Mouse (Mus musculus) heart, postnatal 36 days (tissue): Measurements from ENCODE around the gene Nploc4. TPM values are rescaled to one million over a fixed set of nuclear protein-coding genes. Genes with fewer than 3 reads are reported as not detected.

Experiments
- DNase-seq, 2 experiments: peaks; one replicate each; pipeline ENCODE4 v3.0.0; 2021 to 2022
- intact Hi-C: fragments of 180-260 bp; cut with DNase I; formaldehyde crosslinking; loops from one replicate; pipeline ENCODE4 v1.15.1; 2025
- total RNA-seq, 2 experiments: library from RNA; stranded (reverse); gene quantifications; 2 replicates each; pipeline ENCODE4 v1.2.3; 2021

Nploc4 gene
- total RNA-seq, result 10 to 100 TPM; 60.4 to 62.2 TPM

DNA sequence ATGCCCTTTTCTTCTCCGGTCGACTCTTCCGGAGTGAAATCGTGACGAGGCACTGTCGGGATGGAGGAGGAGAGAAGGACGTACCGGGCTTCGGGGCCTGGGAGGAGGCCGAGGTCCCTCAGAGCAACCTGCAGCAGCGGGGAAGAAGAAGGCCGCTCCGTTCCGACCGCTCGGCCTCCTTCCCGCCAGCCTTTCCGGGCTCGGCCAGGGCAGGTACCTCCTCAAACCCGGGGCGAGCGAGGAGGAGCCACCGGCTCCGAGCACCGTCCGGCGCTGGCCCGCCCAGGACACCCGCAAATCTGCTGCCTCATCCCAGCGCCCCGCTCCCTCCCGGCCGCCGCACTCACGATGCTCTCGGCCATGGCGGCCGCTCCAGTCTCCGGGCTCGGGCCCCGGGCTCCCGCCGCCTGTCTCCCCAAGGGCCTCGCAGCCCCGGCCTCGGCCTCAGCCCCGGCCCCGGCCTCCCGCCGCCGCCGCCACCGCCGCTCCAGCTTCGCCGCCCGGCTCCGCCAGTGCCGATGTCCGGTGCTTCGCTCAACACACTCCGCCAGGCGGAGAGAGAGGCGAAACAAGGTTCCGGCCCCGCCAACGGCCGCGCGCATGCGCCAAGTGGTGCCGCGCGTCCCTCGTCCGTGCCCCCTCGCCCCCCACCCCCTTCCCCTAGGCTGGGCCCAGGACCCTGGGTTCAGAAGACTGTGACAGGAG, at the start of gene Nploc4:
Nploc4 (minus strand) TSS at position 557 of the 705 bp plus-strand sequence.
- DNase-seq, result peak; percentile 91 to 93

DNA sequence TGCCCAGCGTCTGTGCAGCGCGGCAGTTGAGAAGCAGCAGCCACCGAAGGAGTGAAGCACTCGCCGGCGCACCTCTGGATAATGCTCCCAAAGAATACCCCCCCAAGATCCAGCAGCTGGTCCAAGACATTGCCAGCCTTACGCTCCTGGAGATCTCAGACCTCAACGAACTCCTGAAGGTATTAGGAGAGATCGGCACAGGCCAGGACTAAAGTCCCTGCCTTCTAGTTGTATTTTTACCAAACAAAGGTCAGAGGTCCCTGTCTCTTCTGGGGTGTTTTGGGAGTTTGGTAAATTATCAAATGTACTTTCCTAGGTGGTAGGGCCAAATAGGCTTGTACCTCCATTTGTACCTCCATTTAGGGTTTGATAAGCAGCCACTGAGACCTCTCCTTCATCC, 47.7 kb upstream of the Nploc4 start:
- no peak for DNase-seq
- intact Hi-C loops, result loop anchor here (5.0 kb wide), 1 partner anchor 292 kb away; no protein-coding TSS in a partner anchor

More for the DNA sequence above, at the start of gene Nploc4:
- intact Hi-C loops, result loop anchor here (2.0 kb wide), 1 partner anchor 21 kb away; the partner anchor contains the start of genes Ccdc137 and Oxld1

DNA sequence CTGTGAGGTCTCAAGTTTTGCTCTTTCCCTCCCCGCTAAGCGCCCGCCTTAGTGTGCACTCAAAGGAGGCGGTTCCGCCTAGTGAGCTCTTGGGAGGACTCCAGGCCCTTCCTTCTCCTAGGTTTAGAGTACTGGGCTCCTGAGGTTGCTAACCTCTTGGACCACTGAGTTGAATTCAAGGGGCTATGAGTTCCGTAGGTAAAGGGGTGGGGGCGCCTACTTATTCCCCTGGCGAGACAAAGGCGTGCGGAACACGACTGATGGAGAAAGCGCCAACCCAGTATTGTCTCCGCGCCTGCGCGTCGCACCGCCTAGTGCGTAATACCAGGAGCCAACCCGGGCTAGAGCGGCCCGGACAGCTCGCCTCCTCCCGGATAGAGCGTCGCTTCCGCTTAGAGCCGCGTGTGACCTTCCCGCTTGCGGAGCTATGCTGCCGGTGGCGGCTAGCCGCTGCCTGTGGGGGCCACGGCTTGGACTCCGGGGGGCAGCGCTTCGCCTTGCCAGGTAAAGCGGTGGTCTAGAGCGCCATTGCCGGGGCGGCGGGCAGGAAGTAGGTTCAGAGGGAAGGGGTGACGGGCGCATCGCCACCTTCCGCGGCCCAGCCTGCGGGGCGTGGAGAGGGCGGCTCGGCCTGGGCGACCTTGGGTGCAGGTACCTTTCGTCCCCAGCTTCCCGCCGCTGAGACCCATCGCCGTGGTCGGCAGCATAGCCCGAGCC, 46.9 kb upstream of the Nploc4 start, which contains the start of gene Mrpl12:
Mrpl12 (plus strand) TSS at position 349 of the 717 bp plus-strand sequence.
- DNase-seq, result peak; percentile 88 to 91
- intact Hi-C loops, result no loop called here

DNA sequence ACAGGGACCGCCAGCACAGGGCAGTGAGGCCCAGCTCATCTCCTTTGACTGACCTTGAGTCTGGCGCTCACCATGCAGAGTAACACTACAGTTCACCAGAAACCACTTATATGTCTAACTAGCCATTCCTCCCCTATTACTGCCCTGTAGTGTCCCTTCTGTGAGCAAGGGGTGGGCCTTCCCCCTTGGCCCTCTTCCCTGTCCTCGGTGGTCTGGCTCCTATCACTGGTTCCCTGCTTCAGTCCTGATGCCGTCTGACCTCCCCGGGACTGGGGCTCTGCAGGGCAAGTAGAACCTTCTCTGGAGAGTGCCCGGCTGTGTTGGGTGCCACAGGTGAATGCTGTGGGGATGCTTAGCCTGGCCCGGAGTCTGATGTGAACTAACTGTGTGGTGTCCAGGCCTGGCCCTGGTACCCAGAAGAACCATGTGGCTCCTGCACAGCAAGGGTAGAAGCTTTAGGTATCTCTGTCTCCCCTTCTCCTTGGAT, 46.0 kb upstream of the Nploc4 start:
- DNase-seq, result no peak
- intact Hi-C loops, result no loop called here

DNA sequence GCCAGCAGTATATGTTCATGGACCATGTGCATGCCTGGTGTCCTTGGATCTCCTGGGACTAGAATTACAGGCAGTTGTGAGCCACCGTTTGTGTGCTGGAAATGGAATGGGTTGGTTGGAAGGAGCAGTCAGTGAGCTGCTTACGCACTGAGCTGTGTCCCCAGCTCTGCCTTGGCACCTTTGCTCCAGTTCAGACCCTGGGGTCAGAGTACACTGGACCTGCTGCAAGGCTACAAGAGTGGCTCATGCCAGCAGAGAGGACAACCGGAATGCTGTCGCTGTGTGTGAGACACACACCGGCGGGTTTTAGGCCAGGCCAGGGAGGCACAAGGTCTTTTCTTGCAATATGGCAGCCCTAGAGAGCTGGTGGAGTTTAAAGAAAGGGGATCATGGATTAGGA, 34.5 kb upstream of the Nploc4 start:
- DNase-seq, result no peak

DNA sequence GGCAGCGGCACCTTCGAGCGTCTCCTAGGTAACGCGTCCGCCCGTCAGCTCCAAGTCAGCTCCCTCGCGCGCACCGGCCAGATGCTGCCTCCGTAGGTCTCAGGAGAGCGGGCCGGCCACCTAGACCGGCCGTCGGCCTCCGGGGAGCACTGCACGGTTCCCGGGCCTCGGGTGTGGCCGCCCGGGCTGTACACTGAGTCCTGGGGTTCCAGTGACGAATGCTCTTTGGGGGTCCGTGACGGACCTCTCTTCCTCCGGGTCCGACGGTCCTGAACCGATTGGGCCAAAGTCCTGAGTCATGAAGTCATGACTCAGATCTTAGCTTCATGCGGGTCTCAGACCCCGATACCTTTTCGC, 30.2 kb upstream of the Nploc4 start:
- DNase-seq, result no peak
- intact Hi-C loops, result no loop called here

More for the DNA sequence above, 34.5 kb upstream of the Nploc4 start:
- intact Hi-C loops, result no loop called here

DNA sequence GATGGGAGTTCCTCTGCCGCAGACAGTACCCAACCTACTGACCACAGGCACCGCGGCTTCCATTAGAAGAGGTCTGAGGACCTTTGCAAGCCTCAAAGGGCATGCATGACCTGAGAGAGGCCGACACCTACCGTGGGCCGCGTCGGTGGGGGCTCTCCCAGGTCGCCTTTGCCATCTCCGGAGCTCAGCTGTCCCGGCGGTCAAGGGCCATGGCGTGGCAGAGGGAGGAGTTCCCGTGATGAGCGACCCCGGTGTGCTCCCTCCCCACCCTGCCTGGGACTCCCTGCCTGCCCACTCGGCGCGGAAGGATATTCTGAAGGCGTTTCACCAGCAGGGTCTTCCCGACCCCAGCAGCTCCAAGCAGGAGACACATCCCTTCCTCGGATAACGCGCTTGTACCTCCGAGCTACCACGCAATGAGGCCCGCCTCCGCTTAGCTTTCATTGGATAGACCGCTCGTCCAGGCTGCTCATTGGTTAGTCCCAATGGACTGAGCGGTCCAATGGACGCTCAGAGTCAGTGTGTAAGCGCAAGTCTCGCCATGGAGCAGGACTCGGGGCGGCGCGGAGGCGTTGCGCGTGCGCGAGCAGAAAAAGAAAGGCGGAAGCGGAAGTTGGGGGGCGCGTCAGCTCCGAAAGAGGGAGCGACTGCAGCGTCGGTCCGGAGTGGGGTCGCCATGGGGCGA, 29.7 kb upstream of the Nploc4 start, which contains the start of gene Arl16:
Arl16 (minus strand) TSS at position 557 of the 685 bp plus-strand sequence.
- peak; percentile 91 to 92 for DNase-seq
- intact Hi-C loops, result no loop called here

DNA sequence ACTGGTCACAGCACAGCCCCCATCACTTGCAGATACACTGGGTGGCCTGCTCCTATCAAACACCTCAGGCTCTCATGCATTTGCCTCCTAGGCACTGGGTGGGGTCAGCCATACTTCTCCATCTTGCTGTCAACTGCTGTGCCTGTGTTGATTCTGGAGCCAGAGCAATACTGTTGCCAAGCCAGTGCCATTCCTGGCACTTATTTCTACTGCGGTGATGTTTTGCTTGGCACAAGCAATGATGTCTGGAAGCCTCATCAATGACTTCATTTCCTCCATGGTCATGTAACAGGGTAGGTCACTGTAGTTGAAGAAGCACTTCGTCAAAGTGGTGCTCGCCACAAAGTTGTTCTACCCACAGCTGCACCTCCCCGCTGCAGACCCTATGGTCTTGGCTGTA, 28.0 kb upstream of the Nploc4 start:
- intact Hi-C loops, result no loop called here
- DNase-seq, result no peak

DNA sequence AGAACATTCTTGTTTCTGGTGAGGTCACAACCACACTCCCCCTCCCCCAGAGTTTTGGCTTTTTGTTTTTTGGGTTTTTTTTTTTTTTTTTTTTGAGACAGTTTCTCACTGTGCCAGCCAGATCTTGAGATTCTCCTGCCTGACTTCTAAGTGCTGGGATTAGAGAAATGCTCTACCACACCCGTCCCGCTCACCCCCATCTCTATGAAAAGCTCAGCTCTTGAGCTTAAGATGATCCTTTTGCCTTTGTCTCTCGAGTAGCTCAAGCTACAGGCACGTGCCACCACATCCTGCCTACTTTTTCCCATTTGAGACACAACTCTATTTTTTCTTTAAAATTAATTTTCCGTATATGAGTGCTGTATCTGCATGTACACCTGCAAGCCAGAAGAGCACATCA, 26.9 kb upstream of the Nploc4 start:
- no peak for DNase-seq
- intact Hi-C loops, result no loop called here

DNA sequence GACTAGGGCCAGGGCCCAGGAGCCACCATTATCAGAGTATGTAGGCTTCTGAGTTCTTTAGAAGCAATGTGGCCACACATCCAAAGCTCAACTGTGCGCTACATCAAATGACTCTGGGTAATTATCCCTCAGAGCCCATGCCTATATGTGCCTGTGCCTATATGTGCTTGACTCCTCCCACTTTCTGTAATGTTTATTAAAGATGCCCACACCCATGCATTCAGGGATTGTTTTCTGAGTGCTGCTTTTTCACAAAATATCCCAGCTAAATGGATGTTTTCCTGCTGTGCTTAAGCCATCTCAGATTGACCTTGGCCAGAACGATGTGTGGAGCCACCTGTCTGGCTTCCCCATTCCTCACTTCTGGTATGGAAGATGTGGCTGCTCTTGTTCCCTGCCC, 26.0 kb upstream of the Nploc4 start:
- intact Hi-C loops, result no loop called here

DNA sequence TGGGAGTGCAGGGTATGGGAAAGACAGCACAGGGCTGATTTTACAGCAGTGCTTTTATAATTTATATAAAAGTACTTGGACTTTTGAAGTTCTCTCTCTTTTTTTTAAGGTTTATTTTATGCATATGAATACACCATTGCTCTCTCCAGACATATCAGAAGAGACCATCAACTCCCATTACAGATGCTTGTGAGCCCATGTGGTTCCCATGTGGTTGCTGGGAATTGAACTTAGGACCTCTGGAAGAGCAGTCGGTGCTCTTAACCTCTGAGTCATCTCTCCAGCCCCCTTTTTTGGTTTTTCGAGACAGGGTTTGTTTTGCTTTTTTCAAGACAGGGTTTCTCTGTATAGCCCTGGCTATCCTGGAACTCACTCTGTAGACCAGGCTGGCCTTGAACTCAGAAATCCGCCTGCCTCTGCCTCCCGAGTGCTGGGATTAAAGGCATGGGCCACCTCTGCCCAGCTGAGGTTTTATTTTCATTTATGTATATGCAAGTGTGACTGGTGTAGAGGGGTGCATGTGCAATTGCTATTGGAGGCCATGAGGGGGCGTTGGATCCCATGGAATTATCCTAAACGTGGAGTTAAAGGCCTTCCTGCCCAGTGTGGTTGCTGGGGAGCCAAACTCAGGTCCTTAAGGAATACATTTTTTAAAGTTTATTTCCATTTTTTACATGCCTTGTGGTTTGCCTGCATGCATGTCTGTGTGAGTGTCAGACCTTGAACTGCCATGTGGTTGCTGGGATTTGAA, 21.5 kb upstream of the Nploc4 start:
- no peak for DNase-seq
- intact Hi-C loops, result loop anchor here (2.0 kb wide), 1 partner anchor 22 kb away; the partner anchor contains the start of gene Nploc4

More for the DNA sequence above, 26.0 kb upstream of the Nploc4 start:
- DNase-seq, result no peak

DNA sequence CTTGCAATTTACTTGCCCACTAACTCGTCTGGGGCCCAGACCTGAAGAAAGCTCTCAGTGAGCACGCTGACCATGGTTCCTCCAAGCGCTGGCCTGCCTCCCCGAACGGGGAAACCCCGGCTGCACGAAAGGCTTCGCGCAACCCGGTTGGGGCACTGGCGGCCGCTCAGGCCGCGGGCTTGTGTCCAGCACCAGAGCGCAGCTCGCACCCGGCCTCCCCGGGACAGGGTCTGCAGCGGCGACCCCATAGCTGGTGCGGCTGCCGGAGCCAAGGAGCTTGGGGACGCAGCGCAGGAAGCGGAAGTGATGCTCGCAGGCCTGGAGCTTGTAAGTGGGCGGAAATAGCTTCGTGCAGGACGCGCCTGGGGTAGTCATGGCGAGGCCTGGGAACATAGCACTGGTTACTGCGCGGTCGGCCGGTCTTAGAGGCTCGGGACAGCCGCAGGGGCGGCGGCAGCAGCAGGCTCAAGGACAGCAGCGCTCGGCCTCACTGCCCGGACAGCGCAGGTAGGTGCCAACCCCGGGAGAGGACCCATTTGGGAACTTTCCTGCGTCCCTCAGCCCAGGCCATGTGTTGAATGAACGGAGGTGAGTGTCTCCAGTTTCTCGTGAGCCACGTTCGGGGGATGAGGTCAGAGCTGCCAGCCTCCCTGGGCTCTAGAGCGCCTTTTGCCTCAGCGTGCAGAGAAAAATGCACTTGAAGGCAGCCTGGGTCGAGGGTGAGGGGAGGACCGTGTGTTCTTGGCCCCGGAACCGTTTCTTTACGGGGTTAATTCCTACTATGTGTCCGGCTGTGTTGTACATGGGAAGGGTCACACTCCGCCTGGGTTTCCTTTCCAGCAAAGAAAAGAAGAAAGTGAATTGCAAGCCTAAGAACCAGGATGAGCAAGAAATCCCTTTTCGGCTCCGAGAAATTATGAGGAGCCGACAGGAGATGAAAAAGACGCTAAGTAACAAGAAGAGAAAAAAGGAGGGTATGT, 20.6 kb upstream of the Nploc4 start, which contains the start of the genes Oxld1 and Ccdc137:
Oxld1 (minus strand) TSS at position 297 of the 980 bp plus-strand sequence.
Ccdc137 (plus strand) TSS at position 344 of the 980 bp plus-strand sequence.
- intact Hi-C loops, result loop anchor here (2.0 kb wide), 1 partner anchor 21 kb away; the partner anchor contains the start of gene Nploc4
- DNase-seq, result peak; percentile 77 to 85

DNA sequence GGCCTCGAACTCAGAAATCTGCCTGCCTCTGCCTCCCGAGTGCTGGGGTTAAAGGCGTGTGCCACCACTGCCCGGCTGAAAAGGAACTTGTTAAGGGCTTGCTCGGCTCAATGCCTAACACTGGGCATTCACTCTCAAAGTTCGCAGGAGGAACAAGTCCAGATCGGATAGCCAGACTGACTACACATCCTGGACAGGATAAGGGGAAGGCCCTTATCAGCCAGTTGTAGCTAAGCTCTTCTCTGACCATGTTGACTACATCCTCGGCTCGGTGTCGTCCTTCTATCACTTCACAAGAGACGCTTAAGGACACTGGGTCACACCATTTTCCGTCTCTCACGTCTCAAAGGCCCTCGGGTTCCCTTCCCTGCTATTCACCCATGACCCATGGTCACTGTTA, 19.9 kb upstream of the Nploc4 start:
- no peak for DNase-seq
- intact Hi-C loops, result no loop called here

DNA sequence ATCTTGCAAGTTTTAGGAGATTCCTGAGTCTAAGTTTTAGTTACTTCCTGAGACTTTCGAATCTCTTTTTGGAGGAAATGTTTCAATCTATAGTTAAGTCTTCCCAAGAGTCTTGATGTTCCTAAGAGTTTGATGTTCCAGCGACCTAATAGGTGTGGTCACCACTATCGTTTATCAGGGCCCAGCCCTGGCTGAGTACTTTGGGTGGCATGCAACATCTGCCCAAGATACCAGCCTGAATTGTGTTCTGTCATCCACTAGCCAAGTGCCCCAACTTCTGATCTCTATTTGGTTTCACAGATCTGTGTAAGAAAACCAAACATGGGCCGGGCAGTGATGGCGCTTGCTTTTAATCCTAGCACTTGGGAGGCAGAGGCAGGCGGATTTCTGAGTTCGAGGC, 17.9 kb upstream of the Nploc4 start:
- intact Hi-C loops, result no loop called here
- no peak for DNase-seq

DNA sequence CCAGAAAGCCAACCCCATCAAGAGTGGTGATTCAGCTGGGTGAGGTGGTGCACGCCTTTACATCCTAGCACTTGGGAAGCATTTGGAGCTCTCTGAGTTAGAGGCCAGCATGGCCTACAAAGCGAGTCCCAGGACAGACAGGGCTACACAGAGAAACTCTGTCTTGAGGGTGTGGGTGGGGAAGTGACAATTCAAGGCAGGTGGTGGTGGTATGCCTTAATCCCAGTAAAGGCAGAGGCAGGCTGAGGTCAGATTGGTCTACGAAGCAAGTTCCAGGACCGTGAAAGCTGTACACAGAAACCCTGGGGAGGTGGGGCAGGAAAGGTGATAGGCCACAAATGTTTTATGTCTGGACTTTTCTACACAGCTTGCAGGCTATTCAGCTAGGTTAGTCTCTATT, 17.5 kb upstream of the Nploc4 start:
- intact Hi-C loops, result no loop called here
- no peak for DNase-seq

DNA sequence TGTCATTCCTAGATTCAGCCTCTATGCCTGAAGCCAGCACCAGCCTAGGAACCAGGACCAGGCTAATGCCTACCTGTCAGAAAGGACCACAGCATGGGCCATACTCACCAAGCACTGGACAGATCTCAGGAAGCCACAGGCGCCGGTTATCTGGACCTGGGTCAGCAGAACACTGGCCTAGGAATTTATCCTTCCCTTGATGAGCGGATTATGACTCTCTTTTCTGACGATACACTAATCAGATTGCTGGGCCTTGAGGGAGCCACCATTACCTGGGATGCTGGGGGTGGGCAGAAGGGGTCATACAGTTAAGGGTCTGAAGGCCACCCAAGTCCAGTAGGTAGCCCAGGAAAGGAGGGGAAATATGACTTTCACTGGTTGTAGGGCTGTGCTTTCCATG, 15.8 kb upstream of the Nploc4 start, which contains the start of gene Pde6g:
Pde6g (minus strand) TSS at position 195 of the 400 bp plus-strand sequence.
- intact Hi-C loops, result no loop called here
- DNase-seq, result no peak

DNA sequence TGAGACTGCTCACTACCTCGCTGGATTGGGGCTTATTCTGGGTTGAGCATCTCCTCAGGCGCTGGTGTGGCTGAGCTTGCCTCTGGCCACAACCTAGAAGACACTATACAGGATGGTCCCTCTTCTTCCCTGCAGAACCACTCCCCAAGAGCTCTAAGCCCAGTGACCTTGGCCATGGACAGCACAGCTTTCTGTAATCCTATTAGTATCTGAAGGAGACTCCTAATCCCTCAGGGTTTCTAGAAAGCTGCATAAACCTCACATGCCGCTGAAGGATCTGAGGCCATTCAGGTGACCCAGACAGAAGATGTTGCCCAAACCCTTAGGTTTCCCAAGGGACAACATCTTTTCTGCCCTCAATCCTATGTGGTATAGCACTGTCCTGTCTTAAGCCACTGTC, 14.7 kb upstream of the Nploc4 start:
- DNase-seq, result no peak
- intact Hi-C loops, result no loop called here

DNA sequence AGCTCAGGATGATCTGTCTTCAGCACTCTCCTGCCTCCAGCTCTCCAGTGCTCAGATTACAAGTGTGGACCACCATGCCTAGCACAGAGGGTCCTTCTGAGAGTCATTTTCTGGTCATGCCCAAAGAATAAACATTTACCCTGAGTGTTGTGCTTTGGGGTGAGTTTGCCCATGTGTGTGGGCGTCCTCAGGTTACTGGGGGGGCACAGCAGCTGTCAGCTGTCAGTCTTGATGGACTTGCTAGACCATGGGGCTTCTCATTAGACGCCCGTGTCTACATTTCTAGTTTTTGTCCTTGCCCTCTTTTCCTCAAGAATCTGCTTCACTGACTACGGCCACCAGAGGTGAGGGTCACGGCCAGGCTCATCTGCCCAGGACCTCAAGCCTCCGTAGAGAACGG, 9.7 kb upstream of the Nploc4 start:
- DNase-seq, result no peak
- intact Hi-C loops, result no loop called here

DNA sequence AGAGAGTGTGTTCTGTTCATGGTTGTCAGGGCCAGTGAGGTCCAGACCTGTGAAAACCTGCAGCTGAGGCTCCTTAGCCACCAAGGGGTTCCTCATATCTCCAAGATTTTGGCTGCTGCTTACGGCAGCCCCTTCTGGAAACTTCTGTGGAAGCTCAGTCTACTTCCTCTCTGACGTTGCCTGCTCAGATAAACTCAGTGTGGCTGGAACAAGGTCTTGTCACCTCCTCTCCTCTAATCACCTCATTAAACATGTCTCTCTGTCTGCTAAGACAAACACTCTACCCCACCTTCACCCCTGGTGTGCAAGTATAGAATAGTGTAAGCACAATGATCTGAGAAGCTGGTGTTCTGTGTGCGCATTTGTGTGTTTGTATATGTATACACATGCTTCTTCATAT, 8.0 kb upstream of the Nploc4 start:
- intact Hi-C loops, result no loop called here
- DNase-seq, result no peak
